Mouse (Mus musculus): ENCODE results near the gene Chrm1.

Gene Chrm1

GRCm38 (mm10) chr19:8663360-8663839, at the start of gene Chrm1:
Chrm1 (plus strand) TSS chr19:8663789.
- DNase-seq (ENCODE audit: low read depth in 2 of 2, low spot score in 2 of 2) = no peak

DNA sequence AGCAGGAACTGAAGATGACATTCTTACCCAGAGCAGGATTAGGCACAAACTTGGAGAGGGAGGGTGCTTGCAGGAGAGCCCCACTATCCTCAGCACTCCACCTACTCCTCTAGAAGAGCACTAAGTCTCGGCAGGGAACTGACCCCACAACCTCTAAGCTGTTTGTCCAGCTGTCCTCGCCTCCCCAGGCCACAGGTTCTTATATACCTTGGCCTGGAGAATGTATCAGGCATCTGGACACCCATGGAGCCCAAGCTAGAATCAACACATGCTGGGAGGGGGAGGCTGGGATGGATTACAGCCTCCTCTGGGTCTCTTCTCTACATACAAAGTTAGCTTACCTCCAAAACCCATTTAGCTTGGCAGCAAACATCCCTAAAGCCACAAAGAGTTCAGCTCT, 49.2 kb upstream of the Chrm1 start:
- DNase-seq (ENCODE audit: low read depth in 2 of 2, low spot score in 2 of 2) = no peak

GRCm38 (mm10) chr19:8616314-8616713, 47.3 kb upstream of the Chrm1 start:
- no peak for DNase-seq (ENCODE audit: low read depth in 2 of 2, low spot score in 2 of 2)

DNA sequence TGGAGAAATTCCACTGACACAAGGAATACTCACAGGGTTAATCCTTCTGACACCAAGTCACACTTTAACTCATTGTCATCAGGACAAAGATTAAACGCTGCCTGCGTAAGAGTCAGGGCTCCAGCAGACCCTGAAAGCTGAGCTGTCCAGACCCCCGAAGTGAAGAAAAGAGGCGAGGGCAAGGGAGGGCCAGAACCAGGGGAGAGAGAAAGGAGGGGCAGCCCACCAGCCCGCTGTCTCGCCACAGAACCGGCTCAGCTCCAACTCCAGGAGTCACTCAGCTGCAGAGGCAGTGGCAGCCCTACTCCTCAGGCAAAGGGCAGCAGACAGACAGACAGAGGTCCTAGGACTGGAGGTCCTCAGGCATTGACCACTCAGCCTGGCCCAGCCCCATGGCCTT, 45.7 kb upstream of the Chrm1 start, which contains the start of gene Slc22a6:
Slc22a6 (plus strand) TSS at position 136 of the 400 bp plus-strand sequence.
- no peak for DNase-seq (ENCODE audit: low read depth in 2 of 2, low spot score in 2 of 2)

DNA sequence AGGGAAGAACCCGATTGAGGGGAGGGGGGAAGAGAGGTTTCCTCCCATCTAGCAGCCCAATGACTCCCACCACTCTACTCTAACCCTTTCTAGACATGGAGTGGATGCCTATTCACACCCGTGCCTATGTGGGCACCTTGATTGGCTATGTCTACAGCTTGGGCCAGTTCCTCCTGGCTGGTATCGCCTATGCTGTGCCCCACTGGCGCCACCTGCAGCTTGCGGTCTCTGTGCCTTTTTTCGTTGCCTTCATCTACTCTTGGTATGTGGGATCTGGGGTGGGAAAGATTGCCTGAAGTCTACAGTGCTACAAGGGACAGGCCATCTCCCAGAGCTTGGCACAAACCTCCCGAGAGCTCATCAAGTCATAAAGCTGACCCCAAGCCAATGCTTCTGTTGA, 42.5 kb upstream of the Chrm1 start:
- DNase-seq (ENCODE audit: low read depth in 2 of 2, low spot score in 2 of 2) = no peak

DNA sequence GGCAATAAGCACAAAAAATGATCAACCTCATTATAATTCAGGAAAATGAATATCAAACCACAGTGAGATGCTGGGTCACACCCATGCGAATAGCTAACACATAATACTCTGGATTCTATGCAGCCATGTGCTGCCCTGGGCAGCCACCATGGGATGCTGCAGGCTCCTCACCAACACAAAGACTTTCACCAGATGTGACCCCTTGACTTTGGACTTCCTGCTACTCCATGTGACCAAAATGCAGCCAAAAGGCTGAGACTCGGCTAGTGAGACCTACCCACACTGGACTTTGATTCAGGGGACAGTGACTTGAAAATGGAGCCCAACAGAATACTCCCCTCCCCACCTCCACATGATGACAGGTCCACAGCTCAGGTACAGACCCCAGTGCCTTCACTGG, 33.3 kb upstream of the Chrm1 start:
- DNase-seq (ENCODE audit: low read depth in 2 of 2, low spot score in 2 of 2) = no peak

DNA sequence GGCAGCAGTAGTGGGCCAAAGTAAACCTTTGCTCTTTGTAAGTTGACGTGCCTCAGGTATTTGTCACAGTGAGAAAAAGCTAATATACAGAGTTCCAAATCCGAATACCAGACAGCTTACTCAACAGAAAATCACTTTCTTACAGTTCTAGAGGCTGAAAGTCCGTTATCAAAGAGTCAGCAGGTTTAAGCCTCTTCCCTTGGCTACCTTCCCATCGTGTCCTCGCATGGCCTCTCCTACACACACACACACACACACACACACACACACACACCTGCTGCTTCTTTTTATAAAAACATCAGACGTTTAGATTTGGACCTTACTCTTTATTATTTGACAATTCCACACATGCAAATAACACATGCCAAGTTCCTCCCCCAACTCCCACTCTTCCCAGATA, 32.8 kb upstream of the Chrm1 start:
- no peak for DNase-seq (ENCODE audit: low read depth in 2 of 2, low spot score in 2 of 2)

DNA sequence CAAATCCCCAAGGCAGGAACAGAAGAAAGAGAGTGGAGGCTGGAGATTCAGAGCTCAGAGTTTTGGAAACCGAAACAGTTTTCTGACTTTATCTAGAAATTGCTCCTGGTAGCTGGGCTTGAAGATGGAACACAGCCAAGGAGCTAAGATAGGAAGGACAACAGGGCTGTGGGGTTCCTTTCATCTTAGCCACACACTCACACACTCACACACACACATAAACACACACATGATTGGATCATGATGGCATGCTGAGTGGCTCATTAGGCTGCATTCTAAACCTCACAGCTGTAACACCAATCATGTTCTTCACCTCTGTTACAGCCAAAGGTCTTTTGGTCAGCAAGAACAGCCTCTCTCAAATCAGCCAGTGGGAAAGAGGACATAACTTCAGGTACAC, 31.6 kb upstream of the Chrm1 start:
- no peak for DNase-seq (ENCODE audit: low read depth in 2 of 2, low spot score in 2 of 2)

- DNase-seq (ENCODE audit: low read depth in 2 of 2, low spot score in 2 of 2) = no peak
These were observed 21.5 kb upstream of the Chrm1 start for GRCm38 (mm10) chr19:8642086-8642485.

GRCm38 (mm10) chr19:8646393-8646792, 17.2 kb upstream of the Chrm1 start:
- DNase-seq (ENCODE audit: low read depth in 2 of 2, low spot score in 2 of 2) = no peak

DNA sequence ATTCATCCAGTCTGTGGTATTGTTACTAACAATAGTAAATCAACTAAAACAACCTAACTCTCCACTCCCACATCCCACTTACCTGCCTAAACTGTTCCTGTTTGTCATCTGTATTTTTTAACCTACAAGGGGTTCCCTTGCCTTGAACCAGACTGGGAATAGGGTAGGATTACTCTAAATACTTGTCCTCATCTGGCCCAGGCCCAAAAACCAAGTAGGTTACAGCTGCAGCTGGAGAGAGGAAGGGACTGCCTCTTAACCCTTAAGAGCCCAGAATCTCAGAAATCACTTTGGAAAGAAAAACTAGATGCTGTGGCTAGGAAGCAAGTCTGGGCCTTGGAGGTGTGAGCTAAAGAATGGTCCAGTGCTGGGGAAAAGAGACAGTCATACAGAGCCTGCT, 7.8 kb upstream of the Chrm1 start:
- no peak for DNase-seq (ENCODE audit: low read depth in 2 of 2, low spot score in 2 of 2)

DNA sequence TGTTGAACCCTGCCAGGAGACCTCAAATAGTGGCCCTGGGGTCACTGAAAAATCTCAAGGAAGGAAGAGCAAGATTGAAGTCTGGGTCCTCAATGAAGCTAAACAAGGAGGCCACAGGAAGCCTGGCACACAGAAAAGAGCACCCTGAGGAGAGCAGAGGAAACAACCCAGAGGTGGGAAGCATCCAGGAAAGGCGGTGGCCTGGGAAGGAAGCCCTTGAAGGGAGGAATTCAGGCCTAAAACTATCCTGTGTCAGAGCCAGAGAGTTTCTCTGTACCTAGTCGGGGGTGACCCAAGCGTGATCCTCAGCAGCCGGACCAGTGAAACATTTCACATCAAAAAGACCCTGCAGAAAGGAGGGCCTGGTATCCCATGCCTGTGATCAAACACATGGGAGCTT, 7.2 kb upstream of the Chrm1 start:
- DNase-seq (ENCODE audit: low read depth in 2 of 2, low spot score in 2 of 2) = no peak

DNA sequence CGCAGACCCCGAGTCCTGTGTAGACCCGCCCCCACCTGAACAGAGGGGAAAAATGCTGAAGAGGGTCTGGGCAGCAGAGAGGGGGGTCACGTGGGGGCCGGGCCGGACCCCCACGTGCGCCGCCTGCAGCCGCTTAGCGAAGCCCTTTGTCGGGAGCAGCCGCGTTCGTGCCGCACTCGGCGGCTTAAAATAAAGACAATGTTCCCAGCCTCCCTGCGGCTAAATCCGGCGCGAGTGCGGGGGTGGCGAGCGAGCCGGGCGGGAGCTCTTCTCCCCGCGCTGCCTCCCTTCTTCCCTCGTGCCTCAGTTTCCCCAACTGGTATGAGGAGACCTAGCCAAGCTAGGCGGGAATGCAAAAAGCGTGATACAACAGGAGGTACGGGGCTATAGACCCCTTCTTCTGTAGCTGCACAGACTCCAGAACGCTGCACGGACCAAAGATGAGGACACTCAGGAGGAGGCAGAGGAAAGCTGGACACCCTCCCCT, 1.7 kb upstream of the Chrm1 start:
- DNase-seq (ENCODE audit: low read depth in 2 of 2, low spot score in 2 of 2) = no peak

GRCm38 (mm10) chr19:8662337-8662736, 1.3 kb upstream of the Chrm1 start:
- DNase-seq (ENCODE audit: low read depth in 2 of 2, low spot score in 2 of 2) = peak; percentile 10 to 43

DNA sequence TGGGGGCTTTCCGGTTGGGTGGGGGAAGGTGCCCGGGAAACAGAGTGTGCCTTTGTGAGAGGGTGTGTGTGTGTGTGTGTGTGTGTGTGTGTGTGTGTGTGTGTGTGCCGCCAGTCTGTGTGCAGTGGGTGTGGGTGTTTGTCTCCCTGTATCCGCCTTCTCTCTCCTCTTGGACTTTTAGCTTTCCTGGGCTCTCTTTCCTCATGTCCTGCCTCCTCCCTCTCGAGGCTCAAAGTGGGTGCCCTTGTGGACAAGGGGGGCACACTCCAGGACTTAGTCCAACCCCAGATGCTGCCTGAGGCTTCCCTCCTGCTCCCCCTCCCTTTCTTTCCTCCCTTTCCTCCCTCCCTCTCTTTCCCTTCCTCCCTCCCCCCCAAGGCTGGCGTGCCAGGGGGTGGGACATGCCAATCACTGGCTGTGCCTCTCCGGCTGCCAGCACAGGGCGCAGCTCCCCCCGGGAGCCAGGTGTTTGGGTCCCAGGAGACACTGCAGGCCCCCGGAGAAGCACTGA, 377 bp downstream of the Chrm1 start:
- no peak for DNase-seq (ENCODE audit: low read depth in 2 of 2, low spot score in 2 of 2)

- no peak for DNase-seq (ENCODE audit: low read depth in 2 of 2, low spot score in 2 of 2)
These were observed 1.3 kb downstream of the Chrm1 start for GRCm38 (mm10) chr19:8664859-8665258.

- no peak for DNase-seq (ENCODE audit: low read depth in 2 of 2, low spot score in 2 of 2)
These were observed 2.2 kb downstream of the Chrm1 start for GRCm38 (mm10) chr19:8665746-8666145.

DNA sequence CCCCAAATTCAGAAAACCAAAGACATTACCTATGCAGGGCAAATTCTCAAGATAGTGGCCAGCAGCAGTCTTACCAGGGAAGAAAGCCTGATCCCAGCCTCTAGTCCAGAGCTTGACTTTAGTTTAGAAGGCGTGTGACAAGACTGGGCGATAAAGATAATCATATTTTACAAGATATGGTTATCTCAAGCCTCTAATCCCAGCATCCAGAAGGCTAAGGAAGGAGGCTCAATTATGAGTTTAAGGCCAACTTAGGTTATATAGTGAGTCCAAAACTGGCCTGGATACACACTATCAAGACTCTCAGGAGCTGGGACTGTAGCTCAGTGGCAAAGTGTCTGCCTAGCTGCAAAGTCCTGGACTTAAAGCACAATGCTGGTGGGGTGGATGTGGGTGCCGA, 9.3 kb downstream of the Chrm1 start:
- DNase-seq (ENCODE audit: low read depth in 2 of 2, low spot score in 2 of 2) = no peak

DNA sequence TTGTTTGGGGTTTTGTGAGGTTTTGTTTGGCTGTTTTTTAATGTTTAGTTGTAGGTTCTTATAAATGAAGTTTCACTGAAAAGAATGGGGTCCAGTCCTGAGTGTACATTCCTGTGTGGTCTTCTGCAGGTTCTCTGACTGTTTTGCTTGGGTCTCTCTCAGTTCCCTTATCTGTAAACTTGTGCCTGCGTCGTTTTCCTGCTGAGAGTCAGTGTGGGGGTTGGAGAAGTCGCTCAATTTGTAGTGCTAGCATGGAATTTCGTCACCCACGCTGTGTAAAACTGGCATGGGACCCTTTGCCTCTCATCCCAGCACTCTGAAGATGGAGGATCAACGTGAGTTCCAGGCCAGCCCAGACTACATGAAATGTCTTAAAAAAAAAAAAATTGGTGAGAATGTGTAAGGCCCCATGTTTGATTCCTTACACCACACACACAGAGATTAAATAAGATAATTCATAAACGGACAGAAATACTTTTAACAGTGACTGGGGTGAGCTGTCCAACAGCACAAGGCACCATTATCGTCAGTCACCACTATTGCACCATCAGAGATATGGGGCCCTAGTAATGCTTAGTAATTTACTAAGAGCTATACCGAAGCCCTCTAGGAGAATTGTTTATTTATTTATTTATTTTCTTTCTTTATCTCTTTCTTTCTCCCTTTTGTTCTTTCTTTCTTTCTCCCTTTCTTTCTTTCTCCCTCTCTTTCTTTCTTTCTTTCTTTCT, 9.9 kb downstream of the Chrm1 start:
- DNase-seq (ENCODE audit: low read depth in 2 of 2, low spot score in 2 of 2) = no peak

DNA sequence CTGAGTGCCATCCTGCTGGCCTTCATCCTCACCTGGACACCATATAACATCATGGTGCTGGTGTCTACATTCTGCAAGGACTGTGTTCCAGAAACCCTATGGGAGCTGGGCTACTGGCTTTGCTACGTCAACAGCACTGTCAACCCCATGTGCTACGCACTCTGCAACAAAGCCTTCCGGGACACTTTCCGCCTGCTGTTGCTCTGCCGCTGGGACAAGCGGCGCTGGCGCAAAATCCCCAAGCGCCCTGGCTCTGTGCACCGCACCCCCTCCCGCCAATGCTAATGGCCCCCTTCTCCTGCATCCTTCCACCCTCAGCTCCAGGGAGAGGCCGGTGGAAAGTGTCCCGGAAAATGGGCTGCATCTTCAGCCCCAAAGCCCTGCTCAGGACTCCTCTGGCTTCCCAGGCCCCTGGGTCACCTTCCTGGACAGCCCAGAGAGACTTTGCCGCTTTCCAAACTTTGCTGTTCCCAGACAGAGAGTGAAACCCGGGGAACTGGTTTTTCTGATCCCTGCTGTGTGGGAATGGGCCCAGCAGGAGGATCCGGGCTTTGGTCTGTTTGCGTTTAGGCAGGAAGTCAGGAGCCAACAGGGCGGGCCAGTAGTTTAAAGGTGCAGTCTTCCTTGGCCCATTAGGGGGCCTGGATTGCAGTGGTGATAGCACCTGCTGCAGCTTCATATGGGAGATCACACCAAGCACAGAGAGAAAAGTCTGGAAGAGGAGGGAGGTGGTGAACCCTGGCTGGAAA, 15.6 kb downstream of the Chrm1 start:
- DNase-seq (ENCODE audit: low read depth in 2 of 2, low spot score in 2 of 2) = no peak

DNA sequence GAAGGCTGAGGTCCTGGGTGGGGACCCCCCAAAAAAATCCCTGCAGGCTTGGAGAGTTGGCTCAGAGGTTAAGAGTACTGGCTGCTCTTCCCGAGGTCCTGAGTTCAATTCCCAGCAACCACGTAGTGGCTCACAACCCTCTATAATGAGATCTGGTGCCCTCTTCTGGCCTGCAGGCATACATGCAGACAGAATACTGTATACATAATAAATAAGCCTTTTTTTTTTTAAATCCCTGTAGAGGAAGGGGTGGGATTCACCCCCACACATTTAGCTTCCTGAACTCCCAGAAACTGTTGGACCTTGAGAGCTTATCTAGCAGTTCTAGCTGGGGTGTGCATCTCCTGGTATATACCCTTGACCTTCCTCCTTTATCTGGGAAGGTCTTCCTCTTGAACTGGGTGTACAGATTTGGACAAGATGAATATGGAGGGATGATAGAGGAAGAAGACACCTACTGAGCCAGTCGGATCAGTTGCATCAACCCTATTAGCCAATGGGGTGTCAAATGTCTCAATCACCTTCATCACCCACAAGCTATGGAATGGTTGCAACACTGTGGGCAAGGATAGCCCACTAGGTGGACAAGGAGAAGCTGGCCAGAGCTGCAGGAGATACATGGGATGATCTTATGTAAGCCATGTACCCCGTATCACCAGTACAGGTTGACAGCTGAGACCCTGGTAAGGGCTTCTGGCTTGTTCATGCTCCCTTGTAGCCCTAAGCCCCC, 18.2 kb downstream of the Chrm1 start:
- DNase-seq (ENCODE audit: low read depth in 2 of 2, low spot score in 2 of 2) = no peak
